Mouse (Mus musculus) stomach, postnatal 0 days (tissue): ENCODE data around the gene Lpin3. TPM values are rescaled to one million over a fixed set of nuclear protein-coding genes. Genes with fewer than 3 reads are reported as not detected.

Source experiments
- ATAC-seq: fragments of 200-750 bp; cut with Nextera tagmentation; 2 replicates; pipeline ENCODE4 v1.8.0; 2017; ENCODE audit not compliant: low FRiP score, low TSS enrichment
- DNase-seq: peaks from one replicate; pipeline ENCODE4 v3.0.0-alpha.2; 2016; ENCODE audit warnings: low spot score
- H3K27ac ChIP-seq: fragments of 300-500 bp; sonication (generic); replicated peaks from 2 replicates; pipeline ENCODE4 v1.5.1; 2014; ENCODE audit warnings: mild to moderate bottlenecking, control low read depth
- H3K27me3 ChIP-seq: fragments of 300-500 bp; sonication (generic); 2 replicates; pipeline ENCODE4 v1.6.1; 2014; ENCODE audit warnings: low read length; ENCODE audit not compliant: control insufficient read depth, insufficient read depth
- H3K36me3 ChIP-seq: fragments of 300-500 bp; sonication (generic); 2 replicates; pipeline ENCODE4 v1.6.1; 2014; ENCODE audit warnings: low read length, mixed read lengths; ENCODE audit not compliant: control insufficient read depth, insufficient read depth
- H3K4me1 ChIP-seq: fragments of 300-500 bp; sonication (generic); replicated peaks from 2 replicates; pipeline ENCODE4 v1.6.1; 2014; ENCODE audit warnings: antibody characterized with exemption; ENCODE audit not compliant: control insufficient read depth, insufficient read depth
- H3K4me2 ChIP-seq: fragments of 300-500 bp; sonication (generic); replicated peaks from 2 replicates; pipeline ENCODE4 v1.6.1; 2014; ENCODE audit warnings: low read depth, mild to moderate bottlenecking, control low read depth, moderate library complexity
- H3K4me3 ChIP-seq: fragments of 300-500 bp; sonication (generic); 2 replicates; pipeline ENCODE4 v1.5.1; 2014; ENCODE audit warnings: low read depth, low read length, control low read depth
- H3K9ac ChIP-seq: fragments of 300-500 bp; sonication (generic); 2 replicates; pipeline ENCODE4 v1.6.1; 2014; ENCODE audit warnings: mild to moderate bottlenecking, low read length, control low read depth, mixed read lengths
- H3K9me3 ChIP-seq: fragments of 300-500 bp; sonication (generic); 2 replicates; pipeline ENCODE4 v1.6.1; 2016; ENCODE audit warnings: low read length; ENCODE audit not compliant: control insufficient read depth
- CTCF ChIP-seq: IDR thresholded peaks from 2 replicates; pipeline ENCODE4 v1.5.1; 2016; ENCODE audit warnings: antibody characterized with exemption, low read depth, mild to moderate bottlenecking, moderate library complexity
- EP300 ChIP-seq: optimal IDR thresholded peaks from 2 replicates; pipeline ENCODE3; 2016; ENCODE audit warnings: antibody characterized with exemption
- WGBS: fragments of 180-500 bp; shearing (Covaris S2); extraction: QIAGEN DNeasy Blood & Tissue Kit; methylation state at CpG from one replicate; pipeline ENCODE4 v1.1.7; 2014; 5-methylcytosine and 5-hydroxymethylcytosine counted together
- polyA plus RNA-seq: library from polyadenylated mRNA; unstranded; fragments of >200 nt; fragmentation: Nextera tagmentation; extraction: Ambion mirVana; gene quantifications from 2 replicates; pipeline ENCODE4 v1.2.1, GENCODE M21; 2015

Lpin3 gene
- polyA plus RNA-seq, 1 experiment from 2014 or later: 19.4 TPM

GRCm38 (mm10) chr2:160910633-160911032 is 30.2 kb downstream of the Lpin3 start:
- H3K9ac ChIP-seq: no peak overlapping the region
- peaks cover 3% of the 10 kb centered on the region; the same call in 1 of the 2 replicates for H3K36me3 ChIP-seq
- ATAC-seq: no peak
- peaks cover 3% of the 10 kb centered on the region; the same call in 1 of the 2 replicates for H3K27me3 ChIP-seq
- no peaks in the 10 kb centered on the region for H3K9me3 ChIP-seq
- TF ChIP-seq EP300 (no peak), CTCF (no peak)
- 0 out of 2 replicates have a peak, but pooled peaks cover 2% of the 10 kb centered on the region for H3K4me1 ChIP-seq
- 67% methylated on average over 5 of the region's 5 CpGs for WGBS
- no peak overlapping the region for H3K27ac ChIP-seq
- no peak for DNase-seq
- H3K4me3 ChIP-seq: no peak overlapping the region
- no peak overlapping the region for H3K4me2 ChIP-seq

GRCm38 (mm10) chr2:160911558-160912201 is 31.2 kb downstream of the Lpin3 start:
- H3K4me2 ChIP-seq: peak overlapping the region; percentile 74
- ATAC-seq (peak; percentile 27; the same call in 1 of the 2 replicates), DNase-seq (peak; percentile 27)
- TF ChIP-seq CTCF (peak; percentile 1; the same call in 1 of the 2 replicates), EP300 (no peak)
- peaks cover 3% of the 10 kb centered on the region; the same call in 1 of the 2 replicates for H3K27me3 ChIP-seq
- H3K4me3 ChIP-seq: peak overlapping the region; percentile 52
- H3K36me3 ChIP-seq: peaks cover 3% of the 10 kb centered on the region; the same call in 1 of the 2 replicates
- no peaks in the 10 kb centered on the region for H3K9me3 ChIP-seq
- peak overlapping the region; percentile 56 for H3K9ac ChIP-seq
- 2% methylated on average over 44 of the region's 64 CpGs for WGBS
- H3K4me1 ChIP-seq: 0 out of 2 replicates have a peak, but pooled peaks cover 2% of the 10 kb centered on the region
- peak overlapping the region; percentile 31 for H3K27ac ChIP-seq

GRCm38 (mm10) chr2:160912231-160912671 is 31.8 kb downstream of the Lpin3 start, which contains the start of gene Emilin3:
Gene Emilin3 (minus strand): TSS chr2:160912328.
- DNase-seq (peak; percentile 31), ATAC-seq (peak; percentile 47; the same call in 1 of the 2 replicates)
- Histone ChIP-seq H3K4me3 (peak within 1 kb of the TSS; percentile 52), H3K27me3 (peaks cover 3% of the 10 kb centered on the region; the same call in 1 of the 2 replicates), H3K9me3 (no peaks in the 10 kb centered on the region), H3K36me3 (peaks cover 3% of the 10 kb centered on the region; the same call in 1 of the 2 replicates), H3K9ac (peak within 1 kb of the TSS; percentile 56), H3K4me1 (0 out of 2 replicates have a peak, but pooled peaks cover 2% of the 10 kb centered on the region), H3K27ac (peak within 1 kb of the TSS; percentile 31), H3K4me2 (peak within 1 kb of the TSS; percentile 74)
- TF ChIP-seq EP300: no peak
- no peak for TF ChIP-seq CTCF
- under 1% methylated on average over 40 of the region's 46 CpGs for WGBS

- H3K9me3 ChIP-seq: no peaks in the 10 kb centered on the region
- ATAC-seq (no peak), DNase-seq (no peak)
- H3K27ac ChIP-seq: peak overlapping the region; percentile 30; the same call in 1 of the 2 replicates
- H3K36me3 ChIP-seq: no peaks in the 10 kb centered on the region
- peaks cover 3% of the 10 kb centered on the region; the same call in 1 of the 2 replicates for H3K27me3 ChIP-seq
- no peak overlapping the region for H3K9ac ChIP-seq
- no peak overlapping the region for H3K4me2 ChIP-seq
- 0 out of 2 replicates have a peak, but pooled peaks cover 2% of the 10 kb centered on the region for H3K4me1 ChIP-seq
- 57% methylated on average over 9 of the region's 9 CpGs for WGBS
- no peak overlapping the region for H3K4me3 ChIP-seq
- TF ChIP-seq CTCF: no peak
- TF ChIP-seq EP300: no peak
Observed at GRCm38 (mm10) chr2:160914656-160915055, 34.2 kb downstream of the Lpin3 start.

- H3K27me3 ChIP-seq: peaks cover 3% of the 10 kb centered on the region; the same call in 1 of the 2 replicates
- H3K27ac ChIP-seq: peak overlapping the region; percentile 30; the same call in 1 of the 2 replicates
- TF ChIP-seq EP300 (no peak), CTCF (no peak)
- no peak overlapping the region for H3K9ac ChIP-seq
- 50% methylated on average over 13 of the region's 13 CpGs for WGBS
- no peaks in the 10 kb centered on the region for H3K36me3 ChIP-seq
- ATAC-seq (no peak), DNase-seq (no peak)
- no peaks in the 10 kb centered on the region for H3K9me3 ChIP-seq
- H3K4me1 ChIP-seq: 0 out of 2 replicates have a peak, but pooled peaks cover 2% of the 10 kb centered on the region
- no peak overlapping the region for H3K4me2 ChIP-seq
- no peak overlapping the region for H3K4me3 ChIP-seq
Observed at GRCm38 (mm10) chr2:160915821-160916610, 35.5 kb downstream of the Lpin3 start.
